Mouse (Mus musculus) forebrain, embryonic 16.5 days (tissue): ENCODE results near the gene Nelfcd. TPM values are rescaled to one million over a fixed set of nuclear protein-coding genes. Genes with fewer than 3 reads are reported as not detected.

ENCODE experiments used
- ATAC-seq: fragments of 200-750 bp; cut with Nextera tagmentation; 2 replicates; pipeline ENCODE4 v1.8.0; 2017; ENCODE audit warnings: mild to moderate bottlenecking, moderate library complexity
- H3K27ac ChIP-seq: fragments of 300-500 bp; sonication (generic); 2 replicates; pipeline ENCODE4 v1.5.1; 2014; ENCODE audit warnings: low read length, control low read depth
- H3K27me3 ChIP-seq: fragments of 300-500 bp; sonication (generic); replicated peaks from 2 replicates; pipeline ENCODE4 v1.6.1; 2014; ENCODE audit warnings: low read length; ENCODE audit not compliant: control insufficient read depth, insufficient read depth
- H3K36me3 ChIP-seq: fragments of 300-500 bp; sonication (generic); 2 replicates; pipeline ENCODE4 v1.6.1; 2014; ENCODE audit not compliant: control insufficient read depth, insufficient read depth
- H3K4me1 ChIP-seq: fragments of 300-500 bp; sonication (generic); replicated peaks from 2 replicates; pipeline ENCODE4 v1.6.1; 2014; ENCODE audit warnings: low read length; ENCODE audit not compliant: control insufficient read depth, insufficient read depth
- H3K4me2 ChIP-seq: fragments of 300-500 bp; sonication (generic); 2 replicates; pipeline ENCODE4 v1.6.1; 2014; ENCODE audit warnings: mild to moderate bottlenecking, low read length, control low read depth
- H3K4me3 ChIP-seq: fragments of 300-500 bp; sonication (generic); replicated peaks from 2 replicates; pipeline ENCODE4 v1.5.1; 2014; ENCODE audit warnings: mild to moderate bottlenecking, low read length, control low read depth
- H3K9ac ChIP-seq: fragments of 300-500 bp; sonication (generic); replicated peaks from 2 replicates; pipeline ENCODE4 v1.6.1; 2014; ENCODE audit warnings: low read depth, low read length, control low read depth
- H3K9me3 ChIP-seq: fragments of 300-500 bp; sonication (generic); 2 replicates; pipeline ENCODE4 v1.6.1; 2016; ENCODE audit warnings: low read length; ENCODE audit not compliant: control insufficient read depth
- WGBS: fragments of 180-500 bp; shearing (Covaris S2); extraction: QIAGEN DNeasy Blood & Tissue Kit; methylation state at CpG from one replicate; pipeline ENCODE4 v1.1.7; 2014; 5-methylcytosine and 5-hydroxymethylcytosine counted together
- polyA plus RNA-seq: library from polyadenylated mRNA; unstranded; fragments of >200 nt; fragmentation: Nextera tagmentation; extraction: Ambion mirVana; gene quantifications from 2 replicates; pipeline ENCODE4 v1.2.1, GENCODE M21; 2015

Nelfcd gene
- polyA plus RNA-seq, 1 experiment from 2014 or later = 106 TPM

GRCm38 (mm10) chr2:174463789-174464523 lies 48.4 kb downstream of the Nelfcd start, which contains the start of gene Atp5e:
Atp5e (minus strand) TSS chr2:174464105.
- 3% methylated on average over 46 of the region's 48 CpGs for WGBS
- peaks cover 10% of the 10 kb centered on the region; the same call in 1 of the 2 replicates for H3K36me3 ChIP-seq

DNA sequence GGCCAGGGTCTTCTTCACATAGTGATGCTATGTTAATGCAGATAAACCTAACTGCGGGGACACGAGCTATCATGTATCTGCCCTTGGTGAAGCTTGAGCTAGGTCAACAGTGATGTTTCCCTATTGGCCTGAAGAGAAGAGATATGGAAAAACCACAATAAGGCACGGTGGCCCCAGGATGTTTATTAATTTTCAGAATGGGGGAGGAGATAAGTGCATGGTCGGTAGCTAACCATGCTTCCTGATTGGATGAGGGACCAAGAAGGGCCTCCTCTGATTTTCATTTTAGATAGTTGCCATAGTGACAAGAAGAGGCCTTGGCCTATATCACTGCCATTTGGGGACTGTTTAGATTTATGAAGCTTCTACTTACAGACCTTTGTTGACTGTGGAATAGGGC lies 54.7 kb downstream of the Nelfcd start:
- Histone ChIP-seq H3K9ac (no peak overlapping the region), H3K4me2 (no peak overlapping the region), H3K4me3 (no peak overlapping the region), H3K4me1 (peaks cover 9% of the 10 kb centered on the region), H3K9me3 (no peaks in the 10 kb centered on the region), H3K27me3 (no peaks in the 10 kb centered on the region), H3K36me3 (no peaks in the 10 kb centered on the region; the same call in 1 of the 2 replicates), H3K27ac (no peak overlapping the region)
- WGBS = 94% methylated on average over 4 of the region's 4 CpGs
- no peak for ATAC-seq

More at GRCm38 (mm10) chr2:174463789-174464523, 48.4 kb downstream of the Nelfcd start, which contains the start of gene Atp5e:
- H3K27ac ChIP-seq = peak within 1 kb of the TSS; percentile 48; the same call in 1 of the 2 replicates
- H3K9ac ChIP-seq = peak within 1 kb of the TSS; percentile 93
- H3K9me3 ChIP-seq = no peaks in the 10 kb centered on the region
- H3K4me1 ChIP-seq = peaks cover 10% of the 10 kb centered on the region
- ATAC-seq = peak; percentile 100
- no peaks in the 10 kb centered on the region for H3K27me3 ChIP-seq
- H3K4me3 ChIP-seq = peak within 1 kb of the TSS; percentile 97
- peak within 1 kb of the TSS; percentile 87 for H3K4me2 ChIP-seq

- no peak overlapping the region for H3K27ac ChIP-seq
- no peak overlapping the region for H3K9ac ChIP-seq
- no peaks in the 10 kb centered on the region for H3K27me3 ChIP-seq
- H3K9me3 ChIP-seq = no peaks in the 10 kb centered on the region
- 95% methylated on average over 7 of the region's 7 CpGs for WGBS
- no peak overlapping the region for H3K4me2 ChIP-seq
- H3K4me3 ChIP-seq = no peak overlapping the region
- H3K36me3 ChIP-seq = no peaks in the 10 kb centered on the region; the same call in 1 of the 2 replicates
- peaks cover 9% of the 10 kb centered on the region for H3K4me1 ChIP-seq
- ATAC-seq = no peak
Observed at GRCm38 (mm10) chr2:174470786-174471405, 55.3 kb downstream of the Nelfcd start.

DNA sequence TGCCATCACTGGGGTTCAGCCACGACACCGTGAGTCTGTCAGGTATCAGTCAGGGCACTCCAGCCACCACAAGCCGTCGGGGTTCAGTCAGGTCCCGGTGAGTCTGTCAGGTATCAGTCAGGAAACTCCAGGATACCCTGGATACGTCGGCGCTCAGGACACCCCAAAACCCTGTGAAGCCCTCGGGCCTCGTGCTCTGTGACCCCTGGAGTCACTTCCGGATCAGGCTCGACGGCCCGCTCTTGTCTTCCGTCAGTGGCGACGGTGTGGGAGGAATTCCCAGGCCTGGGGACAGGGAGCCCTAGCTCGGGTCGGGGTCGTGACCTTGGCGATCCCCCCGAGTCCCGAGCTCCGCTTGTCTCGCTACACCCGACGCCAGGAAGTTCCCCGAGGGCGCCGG lies 56.8 kb downstream of the Nelfcd start:
- H3K27ac ChIP-seq = 0 out of 2 replicates have a peak overlapping the region, but pooled peaks have one; percentile 15
- WGBS = 7% methylated on average over 30 of the region's 30 CpGs
- peak overlapping the region; percentile 82 for H3K4me2 ChIP-seq
- no peaks in the 10 kb centered on the region for H3K27me3 ChIP-seq
- H3K36me3 ChIP-seq = no peaks in the 10 kb centered on the region
- peak; percentile 19 for ATAC-seq
- H3K4me3 ChIP-seq = peak overlapping the region; percentile 74
- H3K9ac ChIP-seq = peak overlapping the region; percentile 71
- H3K9me3 ChIP-seq = no peaks in the 10 kb centered on the region
- peaks cover 9% of the 10 kb centered on the region for H3K4me1 ChIP-seq

DNA sequence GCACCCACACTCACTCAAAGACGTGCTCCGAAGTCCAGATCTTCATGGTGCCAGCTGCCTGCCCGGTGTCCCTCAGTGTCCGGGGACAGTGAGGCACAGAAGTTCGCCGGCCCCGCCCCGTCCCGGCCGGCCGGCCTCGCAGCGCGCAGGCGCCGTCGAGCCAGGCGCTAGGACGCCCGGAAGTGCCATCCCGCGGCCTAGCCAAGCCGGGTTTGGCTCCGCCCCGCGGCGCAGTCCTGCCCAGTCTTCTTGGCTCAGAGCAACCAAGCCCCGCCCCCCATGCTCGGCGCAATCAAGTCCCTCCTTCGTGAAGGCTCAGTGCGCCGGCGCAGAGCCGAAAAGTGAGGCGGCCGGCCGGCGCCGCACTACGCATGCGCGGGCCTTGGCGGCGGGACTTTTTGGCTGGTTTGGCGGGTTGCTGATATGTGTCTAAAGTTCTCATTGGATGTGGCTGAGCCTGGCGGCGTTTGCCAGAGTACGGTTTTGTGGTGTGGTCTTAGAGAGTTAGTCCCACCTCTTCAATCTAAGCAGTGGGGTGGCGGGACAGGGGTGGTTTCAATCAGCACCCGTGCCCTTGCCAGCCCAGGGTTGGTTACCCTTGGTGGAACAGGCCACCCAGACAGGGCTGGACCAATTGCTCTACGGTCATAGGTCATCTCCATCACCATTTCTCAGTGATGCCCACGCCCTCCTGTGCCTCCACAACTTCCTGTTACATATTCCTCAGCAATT lies 57.4 kb downstream of the Nelfcd start, which contains the start of gene Prelid3b:
TSS of gene Prelid3b (minus strand) at position 264 of the 732 bp plus-strand sequence.
- Histone ChIP-seq H3K27me3 (no peaks in the 10 kb centered on the region), H3K9ac (peak within 1 kb of the TSS; percentile 71), H3K27ac (0 out of 2 replicates have a peak within 1 kb of the TSS, but pooled peaks have one; percentile 15), H3K4me2 (peak within 1 kb of the TSS; percentile 82), H3K4me1 (peaks cover 9% of the 10 kb centered on the region), H3K4me3 (peak within 1 kb of the TSS; percentile 74), H3K9me3 (no peaks in the 10 kb centered on the region), H3K36me3 (no peaks in the 10 kb centered on the region)
- ATAC-seq = peak; percentile 99
- WGBS = under 1% methylated on average over 53 of the region's 53 CpGs

- Histone ChIP-seq H3K27ac (no peak overlapping the region), H3K4me1 (peaks cover 9% of the 10 kb centered on the region), H3K9ac (peak overlapping the region; percentile 33; the same call in 1 of the 2 replicates), H3K27me3 (no peaks in the 10 kb centered on the region), H3K4me2 (peak overlapping the region; percentile 82), H3K9me3 (no peaks in the 10 kb centered on the region), H3K4me3 (peak overlapping the region; percentile 74), H3K36me3 (no peaks in the 10 kb centered on the region)
- WGBS = 84% methylated on average over 5 of the region's 5 CpGs
- no peak for ATAC-seq
Observed at GRCm38 (mm10) chr2:174473550-174473927, 57.9 kb downstream of the Nelfcd start.

Other genes starting within 250 kb of the Nelfcd start
- gene Gnas, start 131.5 kb upstream of the Nelfcd start, polyA plus RNA-seq = 1,187 and 1,213 TPM in 2 replicates
- gene Gm20721, start 69.1 kb upstream of the Nelfcd start, polyA plus RNA-seq = 11.4 and 13.5 TPM in 2 replicates
- gene Ctsz, start 23.2 kb downstream of the Nelfcd start, polyA plus RNA-seq = 81.2 and 84.9 TPM in 2 replicates
- 0.24 and 0.63 TPM in 2 replicates for gene Tubb1, start 34.9 kb downstream of the Nelfcd start, polyA plus RNA-seq
- gene Atp5e, start 48.3 kb downstream of the Nelfcd start, polyA plus RNA-seq = 529 and 555 TPM in 2 replicates
- gene Prelid3b, start 57.3 kb downstream of the Nelfcd start, polyA plus RNA-seq = 120 and 121 TPM in 2 replicates
- gene Zfp831, start 227.7 kb downstream of the Nelfcd start, polyA plus RNA-seq = not detected in 2 replicates